ENCODE assay signal across 8 mouse cellular contexts in the genomic region with DNA sequence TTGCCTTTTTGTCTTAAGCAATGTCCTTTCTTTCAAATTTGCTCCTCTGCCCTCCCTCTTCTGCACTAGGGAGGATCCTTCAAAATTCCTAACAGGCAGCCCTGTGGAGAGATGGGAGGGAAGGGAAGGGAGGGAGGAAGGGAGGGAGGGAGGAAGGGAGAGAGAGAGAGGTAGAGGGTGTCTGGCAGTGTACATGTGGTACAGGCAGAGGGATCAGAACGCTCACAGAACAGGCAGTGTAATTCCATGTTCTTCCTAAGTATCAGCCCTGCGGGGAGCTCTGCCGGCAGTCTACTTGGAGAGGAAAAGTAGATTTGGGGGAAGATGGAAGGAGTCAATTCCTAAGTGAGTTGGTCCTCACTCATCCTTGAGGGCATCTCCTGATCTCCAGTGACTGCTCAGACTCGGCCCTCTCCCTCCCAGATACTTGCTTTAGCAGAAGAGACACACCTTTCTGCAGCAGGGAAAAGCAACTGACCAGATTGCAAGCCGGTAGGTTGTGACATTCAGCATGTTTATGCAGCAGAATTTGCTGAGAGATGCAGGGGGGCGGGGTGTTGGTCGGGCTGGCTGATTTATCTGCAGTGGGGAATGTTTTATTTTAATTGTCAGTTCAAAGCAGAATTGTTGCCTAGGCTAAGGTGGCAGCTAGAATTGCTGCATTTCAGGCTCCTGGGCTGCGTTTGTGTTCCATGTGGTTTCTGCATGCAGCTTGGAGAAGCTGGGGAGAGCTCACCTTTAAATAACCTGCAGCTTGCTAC. TPM values are rescaled to one million over a fixed set of nuclear protein-coding genes. Genes with fewer than 3 reads are reported as not detected.
DNase-seq lines count a peak whose midpoint lies in the region; ATAC-seq and TF ChIP-seq lines count a peak whose summit lies in the region.

A gene (plus strand): TSS at position 190 of the 761 bp plus-strand sequence.

- DNase-seq in intestine, embryonic 14.5 days (ENCODE audit: low spot score) = no peak
- DNase-seq in frontal cortex, postnatal 14 days (ENCODE audit: low spot score in 2 of 2) = peak; percentile 15 to 32
- DNase-seq in layer of hippocampus, adult 11-12 months (ENCODE audit: low spot score) = peak; percentile 42
- DNase-seq in T-cell, adult 2 months (ENCODE audit: low spot score) = no peak
- no peak for DNase-seq in c-Kit-positive CD71-positive TER-119-positive erythroid progenitor cells, embryonic 14.5 days (ENCODE audit: low spot score)

- no peak within 1 kb of the TSS for H3K27ac ChIP-seq in intestine, embryonic 14.5 days (ENCODE audit: low read depth)
- no peak within 1 kb of the TSS for H3K27ac ChIP-seq in intestine, postnatal 0 days (ENCODE audit: low read depth, low read length)
- no peak within 1 kb of the TSS; the same call in 1 of the 2 replicates for H3K27ac ChIP-seq in bone marrow, adult 2 months (ENCODE audit: control insufficient read depth, insufficient read depth, low read depth, low read length, poor library complexity)

- H3K9me3 ChIP-seq in intestine, embryonic 14.5 days (ENCODE audit: control insufficient read depth, low read length) = no peaks in the 10 kb centered on the region
- H3K9me3 ChIP-seq in intestine, postnatal 0 days (ENCODE audit: control insufficient read depth) = no peaks in the 10 kb centered on the region

- TF ChIP-seq POLR2A in bone marrow, adult 2 months (IDR thresholded peaks at IDR 0.05; ENCODE audit: borderline replicate concordance, control insufficient read depth, low read depth, low read length) = no peak

- H3K36me3 ChIP-seq in intestine, embryonic 14.5 days (ENCODE audit: control insufficient read depth, insufficient read depth, low read length) = no peaks in the 10 kb centered on the region
- no peaks in the 10 kb centered on the region for H3K36me3 ChIP-seq in intestine, postnatal 0 days (ENCODE audit: control insufficient read depth, insufficient read depth)

- peak within 1 kb of the TSS; percentile 24 for H3K4me2 ChIP-seq in intestine, embryonic 14.5 days (ENCODE audit: low read length)
- H3K4me2 ChIP-seq in intestine, postnatal 0 days (replicated peaks; ENCODE audit: low read depth) = no peak within 1 kb of the TSS

- no peaks in the 10 kb centered on the region for H3K27me3 ChIP-seq in intestine, embryonic 14.5 days (replicated peaks; ENCODE audit: control insufficient read depth, insufficient read depth, low read length)
- no peaks in the 10 kb centered on the region for H3K27me3 ChIP-seq in intestine, postnatal 0 days (replicated peaks; ENCODE audit: control insufficient read depth, insufficient read depth, low read length)

- H3K4me3 ChIP-seq in intestine, embryonic 14.5 days (ENCODE audit: low read depth, low read length) = no peak within 1 kb of the TSS
- no peak within 1 kb of the TSS for H3K4me3 ChIP-seq in intestine, postnatal 0 days (ENCODE audit: low read depth, low read length)
- H3K4me3 ChIP-seq in bone marrow, adult 2 months (replicated peaks; ENCODE audit: control insufficient read depth, low read depth, low read length) = no peak within 1 kb of the TSS

- 31% methylated on average over 8 of the region's 8 CpGs for WGBS in intestine, embryonic 14.5 days
- WGBS in intestine, postnatal 0 days = 36% methylated on average over 8 of the region's 8 CpGs
- 58% methylated on average over 8 of the region's 8 CpGs for WGBS in bone marrow, adult 2 months

- H3K9ac ChIP-seq in intestine, embryonic 14.5 days (ENCODE audit: low read length) = no peak within 1 kb of the TSS
- H3K9ac ChIP-seq in intestine, postnatal 0 days (ENCODE audit: low read depth, low read length) = no peak within 1 kb of the TSS

- no peak for ATAC-seq in intestine, embryonic 14.5 days (replicated peaks; ENCODE audit: low FRiP score, low TSS enrichment, low read depth)
- no peak for ATAC-seq in intestine, postnatal 0 days
- no peak for ATAC-seq in megakaryocyte, adult 5-6 weeks (ENCODE audit: poor library complexity, severe bottlenecking)

- H3K4me1 ChIP-seq in intestine, embryonic 14.5 days (replicated peaks; ENCODE audit: control insufficient read depth, insufficient read depth, low read length) = no peaks in the 10 kb centered on the region; the same call in 1 of the 2 replicates
- H3K4me1 ChIP-seq in intestine, postnatal 0 days (replicated peaks; ENCODE audit: control insufficient read depth, insufficient read depth, low read length) = no peaks in the 10 kb centered on the region
- no peaks in the 10 kb centered on the region for H3K4me1 ChIP-seq in bone marrow, adult 2 months (ENCODE audit: control insufficient read depth, insufficient read depth, low read length)

- TF ChIP-seq CTCF in intestine, postnatal 0 days (IDR thresholded peaks at IDR 0.05; ENCODE audit: low read depth) = no peak
- TF ChIP-seq CTCF in bone marrow, adult 2 months (IDR thresholded peaks at IDR 0.05; ENCODE audit: control insufficient read depth, insufficient read depth, low read length) = no peak

RNA-seq across cellular contexts. Expression of the gene that starts here (rescaled TPM):
- polyA plus RNA-seq in intestine, embryonic 14.5 days (2014; fragmentation: Nextera tagmentation; extraction: Ambion mirVana) = 28.8 and 32.9 TPM in 2 replicates
- 4.5 and 6.3 TPM in 2 replicates for polyA plus RNA-seq in intestine, postnatal 0 days (2015; fragmentation: Nextera tagmentation; extraction: Ambion mirVana)
- polyA plus RNA-seq in bone marrow, adult 2 months (2011; ENCODE audit: insufficient read depth, insufficient read length, low replicate concordance, missing spikeins) = 12.9 and 22.8 TPM in 2 replicates
- 17.1 and 18.8 TPM in 2 replicates for total RNA-seq in megakaryocyte, adult 5-6 weeks (2015)
- 12.8 and 14.1 TPM in 2 replicates for total RNA-seq in megakaryocyte, adult 5-6 weeks (2017)

Comparison
In these comparisons a context has a peak if more than half of its experiments do, and no peak if none do; other contexts are left out.
1. DNase-seq: peak in frontal cortex, postnatal 14 days (2 of 2) and layer of hippocampus, adult 11-12 months (single experiment); none in intestine, embryonic 14.5 days (single experiment), T-cell, adult 2 months (single experiment) and c-Kit-positive CD71-positive TER-119-positive erythroid progenitor cells, embryonic 14.5 days (single experiment).